Mouse (Mus musculus) liver, adult 2 months (tissue): ENCODE results near the gene 4933416C03Rik.

Experiments
- CTCF ChIP-seq: fragments of 200-500 bp; IDR thresholded peaks from 2 replicates; pipeline ENCODE4 v1.5.1; 2011; ENCODE audit warnings: low read depth, low read length, control low read depth
- POLR2A ChIP-seq: fragments of 200-500 bp; IDR thresholded peaks from 2 replicates; pipeline ENCODE4 v1.6.1; 2011; ENCODE audit warnings: low read length, control low read depth; ENCODE audit not compliant: insufficient read depth; ENCODE audit errors: extremely low read depth

GRCm38 (mm10) chr10:116083965-116084364 is 29.8 kb downstream of the 4933416C03Rik start:
- no peak for TF ChIP-seq POLR2A
- TF ChIP-seq CTCF = no peak
